Mouse (Mus musculus) embryo, embryonic 11 days (tissue): ENCODE results near the gene Smpd2.

ENCODE experiments used
- DNase-seq: peaks from one replicate; pipeline ENCODE4 v3.0.0-alpha.2; 2015

Gene Smpd2

DNA sequence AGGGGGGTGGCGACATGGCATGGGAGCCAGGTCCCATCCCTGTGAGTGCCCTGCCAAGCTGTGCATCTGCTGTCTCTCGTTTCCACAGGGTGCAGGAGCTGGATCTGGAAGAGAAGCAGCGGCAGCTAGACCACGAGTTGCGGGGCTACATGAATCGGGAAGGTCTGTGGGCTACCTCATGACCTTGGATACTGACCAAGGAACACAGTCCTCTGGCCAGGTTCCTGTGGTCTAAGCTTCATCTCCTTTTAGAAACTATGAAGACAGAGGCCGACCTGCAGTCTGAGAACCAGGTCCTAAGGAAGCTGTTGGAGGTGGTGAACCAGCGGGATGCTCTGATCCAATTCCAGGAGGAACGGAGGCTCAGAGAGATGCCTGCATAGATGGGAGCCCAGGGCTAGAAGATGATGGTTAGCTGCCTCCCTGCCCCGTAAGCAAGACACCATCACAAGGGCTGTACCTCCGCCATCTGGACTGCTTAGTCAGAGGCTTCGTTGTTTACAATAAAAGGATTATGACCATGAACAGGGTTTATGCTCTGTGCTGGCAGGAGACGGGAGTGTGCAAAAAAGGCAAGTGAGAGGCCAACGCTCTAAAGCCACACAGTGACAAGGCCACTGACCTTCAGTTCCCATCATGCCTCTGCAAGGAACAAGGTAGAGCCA, 3.5 kb downstream of the Smpd2 start:
- DNase-seq = no peak

DNA sequence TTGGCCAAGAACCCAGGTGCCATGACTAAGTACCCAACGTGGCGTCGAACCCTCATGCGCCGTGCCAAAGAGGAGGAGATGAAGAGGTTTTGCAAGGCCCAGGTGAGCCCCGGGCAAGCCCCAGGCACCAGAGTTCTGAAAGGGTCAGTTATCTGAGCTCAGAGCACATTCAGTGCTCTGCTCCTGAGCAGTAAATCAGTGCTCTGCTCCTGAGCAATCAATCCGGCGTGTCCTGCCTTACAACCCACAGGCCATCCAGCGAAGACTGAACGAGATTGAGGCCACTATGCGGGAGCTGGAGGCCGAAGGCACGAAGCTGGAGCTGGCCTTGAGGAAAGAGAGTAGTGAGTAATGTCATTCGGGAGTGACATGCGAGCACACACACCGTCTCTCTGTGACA, 4.4 kb downstream of the Smpd2 start:
- no peak for DNase-seq

DNA sequence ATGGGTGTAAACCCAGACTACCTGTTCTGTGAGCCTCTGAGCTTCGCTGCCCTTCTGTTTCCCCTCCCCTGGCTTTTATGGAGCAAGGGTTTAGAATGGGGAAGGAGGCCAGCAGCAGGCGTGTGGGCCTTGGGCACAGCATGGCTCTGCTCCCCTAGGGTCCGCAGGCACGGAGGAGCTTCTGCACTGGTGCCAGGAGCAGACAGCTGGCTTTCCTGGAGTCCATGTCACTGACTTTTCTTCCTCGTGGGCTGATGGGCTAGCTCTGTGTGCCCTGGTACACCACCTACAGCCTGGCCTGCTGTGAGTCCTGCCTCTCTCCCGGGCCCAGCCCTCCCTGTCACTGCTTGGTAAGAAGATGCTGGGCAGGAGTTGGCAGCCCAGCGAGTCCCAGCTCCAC, 7.7 kb downstream of the Smpd2 start:
- DNase-seq = no peak

DNA sequence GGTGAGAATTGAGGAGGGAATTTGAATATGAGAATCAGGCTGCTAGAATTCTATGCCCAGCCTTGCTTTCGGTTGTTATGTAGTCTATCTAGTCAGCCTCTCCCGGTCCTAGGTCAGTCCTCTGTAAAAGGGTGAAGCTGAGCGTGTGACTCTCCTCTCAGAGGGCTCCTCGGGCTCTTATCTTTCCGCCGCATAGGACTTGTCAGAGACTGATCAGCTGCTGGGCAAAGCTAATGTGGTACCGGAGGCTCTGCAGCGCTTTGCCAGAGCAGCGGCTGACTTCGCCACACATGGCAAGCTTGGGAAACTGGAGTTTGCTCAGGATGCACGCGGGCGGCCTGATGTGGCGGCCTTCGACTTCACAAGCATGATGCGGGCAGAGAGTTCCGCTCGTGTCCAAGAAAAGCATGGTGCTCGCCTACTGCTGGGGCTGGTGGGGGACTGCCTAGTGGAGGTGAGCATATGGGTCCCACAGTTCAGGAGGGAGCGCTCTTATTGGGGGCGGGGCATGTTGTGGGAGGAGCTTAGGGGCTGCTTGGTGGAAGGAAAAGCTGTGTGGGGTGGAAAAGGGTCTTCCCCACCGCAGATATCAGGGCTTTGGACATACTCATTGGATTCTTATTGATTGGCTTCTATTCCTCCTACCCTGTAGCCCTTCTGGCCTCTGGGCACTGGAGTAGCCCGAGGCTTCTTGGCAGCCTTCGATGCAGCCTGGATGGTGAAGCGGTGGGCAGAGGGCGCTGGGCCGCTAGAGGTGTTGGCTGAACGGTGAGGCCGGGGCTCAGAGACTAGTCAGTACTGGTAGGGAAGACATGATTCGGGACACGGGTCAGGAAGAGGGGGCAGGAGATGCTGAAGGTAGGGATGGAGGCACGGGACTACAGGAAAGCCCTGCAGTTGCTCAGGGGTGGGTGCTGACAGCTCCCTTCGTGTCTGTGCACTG, 9.0 kb downstream of the Smpd2 start:
- DNase-seq = no peak

DNA sequence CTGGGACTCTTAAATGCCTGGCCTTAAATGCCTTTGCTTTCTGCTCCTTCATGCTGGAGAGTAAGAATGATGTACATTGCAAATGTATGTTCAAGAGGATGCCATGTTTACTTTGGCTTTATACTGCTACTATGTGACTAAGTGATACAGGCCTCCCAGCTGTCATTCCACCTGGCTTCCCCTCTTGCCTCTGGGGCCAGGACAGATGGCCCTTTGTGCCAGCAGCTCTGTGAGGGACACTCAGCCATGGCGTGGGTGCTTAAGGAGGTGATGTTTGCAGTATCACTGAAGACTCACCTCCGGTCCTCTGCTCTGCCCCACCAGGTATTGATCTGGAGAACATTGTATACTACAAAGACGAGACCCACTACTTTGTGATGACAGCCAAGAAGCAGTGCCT, 10.2 kb downstream of the Smpd2 start:
- no peak for DNase-seq

DNA sequence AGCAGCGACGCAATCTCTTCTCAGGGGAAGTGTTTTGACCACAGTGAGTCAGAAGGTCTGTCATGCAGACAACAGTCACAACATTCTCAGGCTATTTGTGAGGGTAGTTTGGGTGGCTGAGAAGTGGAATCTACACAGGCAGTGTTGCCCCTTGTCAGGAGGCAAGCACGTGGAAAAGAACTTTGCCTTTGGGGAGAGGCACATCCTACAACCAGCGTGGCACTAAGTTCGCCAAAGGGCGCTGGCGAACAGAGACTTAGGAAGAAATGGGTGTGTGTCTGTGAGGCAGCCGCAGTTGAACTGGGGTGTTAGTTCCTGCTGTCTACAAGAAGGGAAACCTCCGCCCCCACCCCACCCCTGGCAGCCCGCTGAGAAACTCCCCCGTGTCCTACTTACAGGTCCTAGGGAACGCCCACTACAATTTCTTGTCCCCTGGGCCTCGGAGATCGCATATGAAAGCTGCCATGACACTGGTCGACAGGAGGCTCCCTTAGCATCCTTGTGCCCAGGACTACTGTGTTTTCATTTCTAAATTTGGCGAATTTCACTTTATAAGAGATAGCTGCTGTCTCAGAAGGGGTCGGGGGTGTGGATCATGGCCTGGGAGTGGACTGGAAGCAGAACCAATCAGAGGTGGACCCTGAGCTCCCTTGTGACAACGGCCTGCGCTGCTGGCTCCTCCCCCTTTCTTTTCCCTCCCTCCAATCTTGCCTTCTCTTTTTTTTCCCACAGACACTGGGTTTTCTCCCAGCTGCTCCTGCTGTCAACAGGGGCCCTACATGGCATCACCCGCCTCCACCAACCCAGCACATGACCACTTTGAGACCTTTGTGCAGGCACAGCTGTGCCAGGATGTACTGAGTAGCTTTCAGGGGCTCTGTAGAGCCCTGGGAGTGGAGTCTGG, 12.6 kb downstream of the Smpd2 start:
- DNase-seq = peak; percentile 78

DNA sequence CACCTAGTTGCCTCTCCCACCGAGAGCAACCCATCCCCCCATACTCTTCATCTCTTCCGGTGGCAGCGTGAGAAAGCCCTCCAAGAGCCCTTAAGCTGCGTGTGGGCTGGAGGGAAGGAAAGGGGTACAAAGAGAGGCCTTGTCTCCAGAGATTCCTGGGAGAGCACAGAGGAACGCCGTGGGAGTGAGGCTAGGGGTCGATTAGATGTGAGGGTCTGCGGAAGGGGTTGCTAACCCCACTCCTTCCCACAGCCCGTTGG, 13.2 kb downstream of the Smpd2 start:
- peak; percentile 82 for DNase-seq

DNA sequence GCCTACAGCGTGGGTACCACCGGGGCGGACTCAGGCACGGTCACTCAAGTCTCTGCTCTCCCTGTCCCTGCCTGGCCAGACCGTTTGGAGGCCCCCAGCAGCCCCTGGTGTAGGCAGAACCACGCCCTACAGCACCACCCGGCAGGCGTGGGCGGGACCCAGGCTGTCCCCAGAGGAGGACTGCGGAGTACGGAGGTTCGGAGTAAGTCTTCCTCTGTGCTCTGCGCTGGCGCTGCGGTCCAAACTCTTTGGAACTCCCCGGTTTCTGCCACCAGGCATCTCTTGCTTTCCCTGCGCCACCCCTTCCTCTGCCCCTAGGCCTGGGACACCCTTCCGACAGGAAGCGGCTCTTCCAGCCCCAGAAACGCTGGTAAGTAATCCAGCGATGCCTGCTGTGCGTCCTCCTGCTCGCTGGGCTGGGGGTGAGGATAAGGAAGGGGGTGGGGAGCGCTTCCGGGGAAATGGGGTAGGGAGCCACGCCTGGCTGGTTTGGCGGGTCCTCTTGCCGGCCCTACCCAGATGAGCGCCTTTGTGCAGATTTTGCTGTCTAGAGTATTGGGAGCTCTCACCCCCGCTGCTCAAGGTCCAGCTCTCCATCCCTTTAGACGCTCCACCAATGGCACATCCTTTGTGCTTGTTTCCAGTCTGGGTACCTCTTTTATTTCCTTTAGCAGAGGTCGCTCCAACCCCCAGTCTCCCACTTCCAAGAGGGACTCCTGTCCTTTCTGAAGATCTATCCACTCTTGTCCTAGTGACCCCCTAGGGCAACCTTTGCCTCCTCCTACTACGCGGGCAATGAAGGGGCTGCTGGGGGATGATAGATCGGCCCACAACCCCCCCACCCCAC, 13.8 kb downstream of the Smpd2 start, which contains the start of gene Mical1:
TSS of gene Mical1 (plus strand) at position 144 of the 847 bp plus-strand sequence.
- DNase-seq = peak; percentile 76

DNA sequence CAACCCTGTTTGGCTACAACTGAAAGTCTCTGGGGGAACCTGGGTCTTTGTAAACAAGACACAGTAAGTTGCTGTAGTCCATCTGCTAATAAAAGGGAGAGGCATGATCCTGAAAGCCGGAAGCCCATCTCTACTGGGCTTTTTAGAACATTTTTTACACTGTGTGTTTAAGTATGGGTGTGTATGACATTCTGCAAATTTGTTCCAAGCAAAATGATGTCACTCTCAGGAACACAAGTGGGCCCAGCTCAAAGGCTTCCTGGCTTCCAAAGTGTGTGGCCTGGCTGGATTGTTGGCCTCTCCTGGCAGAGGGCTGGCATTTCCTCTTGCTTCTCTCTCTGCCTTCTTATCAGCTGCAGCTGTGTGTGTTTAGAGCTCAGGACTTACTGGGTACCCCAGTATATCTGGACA, 15.2 kb downstream of the Smpd2 start:
- DNase-seq = no peak

DNA sequence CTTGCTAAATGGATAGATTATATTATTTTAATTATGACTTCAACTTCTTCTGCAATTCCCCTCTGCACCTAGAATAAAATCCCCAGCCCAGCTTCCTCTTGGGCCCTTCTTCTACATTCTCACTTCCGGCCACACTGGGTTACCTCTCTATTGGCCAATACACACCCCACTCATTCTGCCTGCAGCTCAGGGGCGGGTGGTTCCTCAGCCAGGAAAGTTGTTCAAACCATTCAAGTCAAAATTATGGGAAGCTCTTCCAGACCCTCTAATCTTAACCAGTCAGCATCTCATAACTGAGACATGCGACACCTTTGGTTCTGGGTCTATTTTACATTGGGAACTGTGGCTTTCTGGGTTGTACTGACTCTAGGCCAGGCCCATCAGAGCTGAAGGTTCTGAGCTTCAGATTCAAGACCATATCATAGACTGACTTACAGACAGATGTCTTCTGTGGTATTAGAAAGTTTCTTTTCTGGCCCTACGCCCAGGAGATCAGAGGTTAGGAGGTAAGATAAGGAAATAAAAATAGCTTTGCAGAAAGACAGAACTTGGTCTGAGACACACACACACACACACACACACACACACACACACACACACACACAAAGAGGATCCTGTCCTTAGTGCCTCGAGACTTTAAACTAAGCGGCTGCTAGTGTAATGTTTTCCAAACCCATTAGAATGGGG, 16.2 kb downstream of the Smpd2 start:
- no peak for DNase-seq

DNA sequence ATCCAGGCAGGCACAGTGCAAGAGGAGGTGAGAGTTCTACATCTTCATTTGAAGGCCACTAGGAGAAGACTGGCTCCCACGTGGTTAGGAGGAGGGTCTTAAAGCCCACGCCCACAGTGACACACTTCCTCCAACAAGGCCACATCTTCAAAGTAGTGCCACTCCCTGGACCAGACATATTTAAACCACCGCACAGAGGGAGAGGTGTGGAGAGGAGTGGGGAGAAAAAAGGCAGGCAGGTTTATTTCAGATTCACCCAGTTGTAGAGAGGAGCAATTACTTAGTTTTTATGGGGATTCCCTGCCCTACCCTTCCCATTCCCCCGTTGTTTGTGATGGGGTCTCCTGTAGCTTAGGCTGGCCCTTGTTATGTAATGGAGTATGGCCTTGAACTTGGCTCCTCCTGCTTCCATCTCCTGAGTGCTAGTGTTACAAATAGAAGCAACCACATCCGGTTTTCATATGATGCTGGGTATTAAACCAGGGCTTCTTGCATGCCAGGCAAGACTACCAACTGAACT, 17.1 kb downstream of the Smpd2 start:
- DNase-seq = no peak

DNA sequence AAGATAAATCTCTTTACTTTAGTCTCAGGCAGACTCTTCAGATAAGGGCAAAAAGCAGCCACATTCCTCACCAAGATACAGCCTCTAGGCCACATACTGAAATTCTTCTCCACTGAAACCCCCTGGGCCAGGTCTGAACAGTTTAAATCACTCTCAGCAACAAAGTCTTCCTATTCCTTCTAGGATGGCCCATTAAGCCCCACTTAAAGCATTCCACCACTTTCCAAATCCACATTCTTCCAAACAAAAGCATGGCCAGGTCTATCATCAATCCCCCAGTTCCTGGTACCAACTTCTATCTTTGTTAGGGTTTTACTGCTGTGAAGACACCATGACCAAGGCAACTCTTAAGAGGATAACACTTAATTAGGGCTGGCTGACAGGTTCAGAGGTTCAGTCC, 17.6 kb downstream of the Smpd2 start:
- no peak for DNase-seq

DNA sequence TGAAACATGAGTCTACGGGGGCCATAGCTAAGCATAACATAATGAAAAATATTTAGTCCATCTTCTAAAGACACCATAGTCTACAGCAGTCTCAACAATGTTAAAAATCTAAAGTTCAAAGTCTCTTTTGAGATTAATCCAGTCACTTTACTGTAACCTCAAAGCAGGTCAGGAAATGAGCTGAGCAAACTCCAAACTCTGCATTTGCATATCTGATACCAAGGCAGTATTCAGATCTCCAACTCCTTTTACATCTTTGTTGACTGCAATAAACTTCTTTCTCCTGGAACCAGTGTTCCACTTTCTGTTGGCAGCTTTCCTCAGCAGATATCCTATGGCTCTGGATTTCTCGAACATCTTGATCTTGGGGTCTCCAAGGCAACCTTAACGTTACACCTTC, 19.5 kb downstream of the Smpd2 start:
- DNase-seq = no peak

DNA sequence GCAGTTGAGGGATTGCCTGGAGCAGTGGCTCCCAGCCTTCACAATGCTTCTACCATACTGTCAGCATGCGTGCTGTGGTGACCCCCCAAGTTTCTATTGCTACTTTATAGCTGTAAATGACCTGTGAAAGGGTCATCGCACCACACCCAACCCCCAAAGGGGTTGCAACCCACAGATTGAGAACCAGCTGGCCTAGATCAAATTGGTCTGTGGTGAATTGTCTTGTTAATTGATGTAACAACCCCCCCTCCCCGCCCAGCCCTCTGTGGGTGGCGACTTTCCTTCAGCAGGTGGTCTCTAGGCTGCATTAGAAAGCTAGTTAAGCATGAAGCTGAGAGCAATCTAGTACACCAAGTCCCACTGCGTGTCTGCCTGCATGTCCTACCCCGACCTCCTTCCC, 22.8 kb downstream of the Smpd2 start:
- DNase-seq = no peak

DNA sequence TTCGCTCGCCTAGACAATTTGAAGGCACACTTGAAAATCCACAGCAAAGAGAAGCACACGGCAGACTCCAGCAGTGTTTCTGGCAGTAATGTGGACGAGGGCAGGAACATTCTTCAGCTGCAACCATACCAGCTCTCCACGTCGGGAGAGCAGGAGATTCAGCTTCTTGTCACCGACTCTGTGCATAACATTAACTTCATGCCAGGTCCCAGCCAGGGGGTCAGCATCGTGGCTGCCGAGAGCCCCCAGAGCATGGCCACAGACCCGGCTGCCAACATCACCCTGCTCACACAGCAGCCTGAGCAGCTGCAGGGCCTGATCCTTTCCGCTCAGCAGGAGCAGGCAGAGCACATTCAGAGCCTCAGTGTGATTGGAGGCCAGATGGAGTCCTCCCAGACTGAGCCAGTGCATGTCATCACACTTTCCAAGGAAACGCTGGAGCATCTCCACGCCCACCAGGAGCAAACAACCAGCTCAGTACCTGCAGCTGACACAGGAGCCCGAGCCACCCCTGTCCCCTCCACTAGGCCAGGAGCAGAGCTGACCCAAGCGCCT, 25.7 kb downstream of the Smpd2 start:
- no peak for DNase-seq

DNA sequence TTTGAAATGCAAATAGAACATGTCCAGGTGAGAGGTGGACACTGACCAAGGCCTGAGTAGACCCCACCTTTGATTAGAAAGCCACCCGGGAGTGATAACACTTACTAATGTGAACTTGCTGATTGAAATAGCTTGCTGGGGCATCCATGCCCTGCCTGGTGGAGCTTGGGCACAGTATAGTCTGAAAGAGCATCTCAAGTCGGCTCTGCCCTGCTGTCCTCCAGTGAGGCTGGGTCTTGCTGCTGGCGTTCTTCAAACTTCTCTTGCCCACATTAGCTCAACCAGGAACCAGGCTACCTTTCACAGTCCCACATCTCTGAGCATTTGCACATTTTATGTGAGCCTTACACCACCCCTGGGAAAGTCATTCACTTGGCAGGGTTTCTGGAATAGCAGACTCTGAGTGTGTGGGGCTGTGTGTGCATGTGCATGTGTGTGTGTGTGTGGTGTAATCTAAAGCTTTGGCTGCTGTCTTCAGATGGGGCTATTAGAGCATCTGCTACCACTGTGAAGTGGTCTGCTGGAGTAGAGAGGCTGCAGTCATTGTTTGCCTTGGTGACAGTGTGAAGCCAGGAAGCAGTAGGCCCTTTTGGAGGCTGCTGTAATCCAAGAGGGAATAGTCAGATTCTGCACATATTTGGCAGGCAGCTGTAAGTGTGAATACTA, 29.0 kb downstream of the Smpd2 start:
- DNase-seq = no peak

DNA sequence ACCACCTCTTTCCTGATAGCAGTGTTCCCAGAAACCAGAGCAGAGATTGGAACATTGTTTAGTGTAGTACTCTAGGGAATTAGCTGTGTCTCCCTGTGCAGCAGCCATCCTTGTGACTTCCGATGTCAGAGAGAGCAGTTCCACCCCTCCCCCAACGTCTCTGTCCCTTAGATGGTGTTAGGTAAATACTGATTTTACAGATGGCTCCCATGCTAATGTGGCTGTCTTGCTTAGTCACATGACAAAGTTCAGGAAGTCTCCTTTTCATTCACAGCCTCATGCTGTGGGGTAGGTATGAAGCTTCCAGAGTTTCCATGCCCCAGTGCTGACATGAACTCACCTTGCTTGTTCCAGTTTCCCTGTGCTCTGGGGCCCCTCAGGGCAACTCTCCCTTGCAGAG, 29.7 kb downstream of the Smpd2 start:
- no peak for DNase-seq

DNA sequence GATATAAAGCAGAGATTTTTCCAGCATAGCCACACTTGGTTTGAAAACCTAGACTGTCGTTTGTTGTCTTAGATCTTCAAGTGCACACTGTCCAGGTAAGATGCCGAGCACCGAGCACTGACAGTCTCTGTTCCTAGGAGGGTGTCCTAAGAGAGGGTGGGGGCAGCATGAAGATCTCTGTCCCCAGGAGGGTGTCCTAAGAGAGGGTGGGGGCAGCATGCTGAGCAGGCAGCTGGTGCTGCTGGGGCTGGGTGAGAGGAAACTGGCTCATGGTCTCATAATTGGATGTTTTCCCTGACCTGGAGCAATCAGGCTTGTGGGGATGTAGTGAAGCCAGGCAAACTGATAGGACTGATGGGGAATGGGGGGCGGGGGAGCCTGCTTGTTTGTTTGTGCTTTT, 30.2 kb downstream of the Smpd2 start:
- DNase-seq = no peak

DNA sequence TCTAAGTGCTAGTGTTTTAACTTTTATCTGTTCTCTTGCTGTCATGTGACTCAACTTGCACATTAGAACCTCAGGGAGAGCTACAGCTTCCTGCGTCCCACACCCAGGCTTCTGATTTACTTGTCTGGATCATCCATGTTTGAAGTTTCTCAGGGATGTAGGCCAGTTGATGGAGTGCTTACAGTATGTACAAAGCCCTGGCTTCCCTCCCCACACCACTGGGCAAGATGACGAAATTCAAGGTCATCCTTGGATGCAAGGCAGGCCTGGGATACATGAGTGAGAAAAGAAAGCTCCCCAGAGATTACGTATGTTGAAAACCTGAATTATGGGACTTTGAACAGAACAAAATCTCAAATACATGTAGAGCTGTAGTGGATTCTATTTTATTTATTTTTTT, 37.4 kb downstream of the Smpd2 start:
- DNase-seq = no peak

DNA sequence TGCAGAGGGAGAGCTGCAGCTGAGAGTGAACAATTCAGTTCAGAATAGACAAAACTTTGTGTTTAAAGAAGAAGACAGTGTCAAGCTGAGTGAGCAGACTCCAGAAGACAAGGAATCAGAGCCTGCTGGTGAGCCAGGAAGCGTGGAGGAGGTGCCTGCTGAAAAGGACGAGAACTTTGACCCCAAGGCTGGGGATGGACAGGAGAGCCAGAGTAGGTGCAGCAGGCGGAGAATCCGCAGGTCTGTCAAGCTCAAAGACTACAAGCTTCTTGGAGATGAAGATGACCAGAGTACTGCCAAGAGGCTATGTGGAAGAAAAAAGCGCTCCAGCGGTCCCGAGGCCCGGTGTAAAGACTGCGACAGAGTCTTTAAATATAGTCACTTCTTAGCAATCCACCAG, 38.5 kb downstream of the Smpd2 start:
- no peak for DNase-seq
